Mouse (Mus musculus): ENCODE data around the gene Zfp385c. TPM values are rescaled to one million over a fixed set of nuclear protein-coding genes. Genes with fewer than 3 reads are reported as not detected.
"Not testable (repeated sequence)": the region's sequence is repeated elsewhere in the genome, so short reads cannot be mapped to it uniquely, and the experiment has no call there.

Zfp385c gene
- polyA plus RNA-seq, 1 experiment from 2014 or later, result 0.31 TPM

DNA sequence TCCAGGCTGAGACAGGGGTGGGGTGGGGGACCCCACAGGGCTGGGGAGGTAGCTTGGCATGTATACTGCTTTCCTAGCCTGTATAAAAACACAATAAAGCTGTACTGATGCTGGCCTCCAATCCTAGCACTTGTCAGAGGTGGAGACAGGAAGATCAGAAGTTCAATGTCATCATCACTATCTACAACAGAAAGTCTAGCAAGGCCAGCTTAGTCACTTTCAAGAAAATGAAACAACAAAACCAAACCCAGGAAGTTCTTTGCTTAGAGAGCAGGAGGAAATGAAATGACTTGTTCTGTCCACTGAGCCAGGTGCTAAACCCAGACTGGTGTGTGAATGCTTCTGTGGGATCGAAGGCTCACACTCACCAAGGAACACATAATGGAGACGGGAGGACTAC is 103.8 kb downstream of the Zfp385c start:
- ATAC-seq, result no peak
- Histone ChIP-seq H3K27me3 (replicated peaks; ENCODE audit: control insufficient read depth, insufficient read depth, low read length) (no peaks in the 10 kb centered on the region), H3K4me3 (ENCODE audit: low read length) (no peak overlapping the region), H3K36me3 (ENCODE audit: control insufficient read depth, insufficient read depth, low read length) (peaks cover 35% of the 10 kb centered on the region), H3K4me2 (ENCODE audit: low read depth, low read length) (no peak overlapping the region), H3K9me3 (ENCODE audit: control insufficient read depth, low read length) (no peaks in the 10 kb centered on the region), H3K9ac (ENCODE audit: low read depth, low read length) (no peak overlapping the region), H3K4me1 (ENCODE audit: control insufficient read depth, insufficient read depth, low read length) (no peaks in the 10 kb centered on the region), H3K27ac (ENCODE audit: low read length) (no peak overlapping the region)
- 100% methylated on average over 2 of the region's 2 CpGs for WGBS

DNA sequence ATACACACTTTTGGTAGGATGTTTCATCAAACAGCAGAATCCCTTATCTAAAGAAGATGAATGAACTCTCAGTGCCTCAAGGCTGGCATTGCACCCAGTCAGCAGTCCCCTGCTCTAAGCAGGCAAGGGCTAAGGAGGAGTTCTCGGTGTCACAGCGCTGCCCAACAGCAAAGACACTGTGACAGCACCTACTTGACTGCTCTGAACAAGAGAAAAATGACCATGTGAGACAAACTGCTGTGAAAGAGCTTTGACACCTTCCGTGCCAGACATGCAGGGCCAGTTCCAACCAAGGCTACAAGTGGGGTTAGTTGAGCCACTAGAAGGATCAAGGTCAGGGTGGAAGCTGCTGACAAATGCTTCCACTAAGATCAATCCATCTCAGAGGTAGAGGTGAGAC is 107.1 kb downstream of the Zfp385c start:
- no peak overlapping the region for H3K4me2 ChIP-seq (ENCODE audit: low read depth, low read length)
- H3K9ac ChIP-seq (ENCODE audit: low read depth, low read length), result no peak overlapping the region
- H3K27ac ChIP-seq (ENCODE audit: low read length), result no peak overlapping the region
- no peaks in the 10 kb centered on the region for H3K9me3 ChIP-seq (ENCODE audit: control insufficient read depth, low read length)
- 94% methylated on average over 3 of the region's 3 CpGs for WGBS
- H3K4me3 ChIP-seq (ENCODE audit: low read length), result no peak overlapping the region
- H3K4me1 ChIP-seq (ENCODE audit: control insufficient read depth, insufficient read depth, low read length), result no peaks in the 10 kb centered on the region
- ATAC-seq, result no peak
- H3K36me3 ChIP-seq (ENCODE audit: control insufficient read depth, insufficient read depth, low read length), result peaks cover 28% of the 10 kb centered on the region
- H3K27me3 ChIP-seq (replicated peaks; ENCODE audit: control insufficient read depth, insufficient read depth, low read length), result no peaks in the 10 kb centered on the region

DNA sequence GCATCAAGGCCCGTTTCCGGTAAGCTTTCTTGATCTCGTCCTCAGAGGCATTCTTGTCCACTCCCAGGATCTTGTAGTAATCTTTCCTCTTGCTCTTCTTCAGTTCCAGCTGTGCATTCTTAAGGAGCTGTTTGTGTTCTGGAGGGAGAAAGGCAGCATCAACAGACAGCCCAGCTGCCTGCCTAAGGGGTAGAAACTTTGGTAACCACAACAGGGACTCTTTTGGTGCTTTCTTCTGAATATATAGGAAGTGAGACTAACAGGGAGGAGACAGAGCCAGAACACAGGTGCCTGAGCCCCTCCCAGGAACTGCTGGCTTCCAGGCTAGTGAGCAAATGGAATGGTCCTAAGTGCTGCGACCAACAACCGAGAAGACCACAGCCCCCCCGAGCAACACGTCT is 107.7 kb downstream of the Zfp385c start:
- Histone ChIP-seq H3K4me3 (ENCODE audit: low read length) (no peak overlapping the region), H3K9ac (ENCODE audit: low read depth, low read length) (no peak overlapping the region), H3K36me3 (ENCODE audit: control insufficient read depth, insufficient read depth, low read length) (peaks cover 23% of the 10 kb centered on the region), H3K9me3 (ENCODE audit: control insufficient read depth, low read length) (no peaks in the 10 kb centered on the region), H3K27ac (ENCODE audit: low read length) (no peak overlapping the region), H3K4me2 (ENCODE audit: low read depth, low read length) (no peak overlapping the region), H3K27me3 (replicated peaks; ENCODE audit: control insufficient read depth, insufficient read depth, low read length) (no peaks in the 10 kb centered on the region), H3K4me1 (ENCODE audit: control insufficient read depth, insufficient read depth, low read length) (no peaks in the 10 kb centered on the region)
- no peak for ATAC-seq
- WGBS, result 89% methylated on average over 7 of the region's 7 CpGs

DNA sequence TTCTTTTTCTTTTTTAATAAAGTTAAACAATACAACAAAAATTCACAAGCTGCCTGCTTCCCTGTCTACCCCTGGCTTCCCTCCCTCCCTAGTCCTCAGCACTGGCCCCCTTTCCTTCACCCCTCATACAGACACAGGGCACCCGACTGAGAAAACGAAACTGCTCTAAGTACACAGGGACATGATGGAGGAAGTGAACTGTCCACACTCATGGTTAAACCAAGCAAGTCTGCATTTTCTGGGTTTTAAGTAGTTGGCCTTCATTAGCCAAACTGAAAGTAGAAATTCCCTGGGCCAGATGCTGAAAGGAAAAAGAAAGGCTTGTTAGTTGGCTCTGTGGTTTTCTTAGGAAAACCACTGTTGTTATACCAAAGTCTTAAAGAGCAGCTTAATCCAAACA is 109.4 kb downstream of the Zfp385c start:
- no peak overlapping the region for H3K9ac ChIP-seq (ENCODE audit: low read depth, low read length)
- no peak for ATAC-seq
- H3K9me3 ChIP-seq (ENCODE audit: control insufficient read depth, low read length), result no peaks in the 10 kb centered on the region
- no peak overlapping the region for H3K4me3 ChIP-seq (ENCODE audit: low read length)
- no peaks in the 10 kb centered on the region for H3K4me1 ChIP-seq (ENCODE audit: control insufficient read depth, insufficient read depth, low read length)
- H3K4me2 ChIP-seq (ENCODE audit: low read depth, low read length), result no peak overlapping the region
- WGBS, result 91% methylated on average over 2 of the region's 2 CpGs
- H3K27ac ChIP-seq (ENCODE audit: low read length), result no peak overlapping the region
- H3K27me3 ChIP-seq (replicated peaks; ENCODE audit: control insufficient read depth, insufficient read depth, low read length), result no peaks in the 10 kb centered on the region
- H3K36me3 ChIP-seq (ENCODE audit: control insufficient read depth, insufficient read depth, low read length), result peaks cover 16% of the 10 kb centered on the region

DNA sequence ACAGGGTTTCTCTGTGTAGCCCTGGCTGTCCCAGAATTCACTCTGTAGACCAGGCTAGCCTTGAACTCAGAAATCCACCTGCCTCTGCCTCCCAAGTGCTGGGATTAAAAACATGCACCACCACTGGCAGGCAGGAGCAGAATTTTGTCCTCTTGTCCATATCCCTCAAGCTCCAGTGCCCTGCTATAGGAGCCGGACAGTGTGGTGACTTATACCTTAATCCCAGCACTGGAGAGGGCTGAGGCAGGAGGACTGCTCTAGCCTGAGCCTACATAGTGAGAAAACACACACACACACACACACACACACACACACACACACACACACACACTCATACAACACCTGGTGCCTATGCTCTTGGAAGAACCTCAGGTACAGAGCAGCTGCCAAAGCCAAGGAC is 109.8 kb downstream of the Zfp385c start:
- not testable (repeated sequence) for H3K4me3 ChIP-seq (ENCODE audit: low read length); H3K27ac ChIP-seq (ENCODE audit: low read length); H3K9ac ChIP-seq (ENCODE audit: low read depth, low read length); H3K27me3 ChIP-seq (replicated peaks; ENCODE audit: control insufficient read depth, insufficient read depth, low read length); H3K4me2 ChIP-seq (ENCODE audit: low read depth, low read length); H3K9me3 ChIP-seq (ENCODE audit: control insufficient read depth, low read length); ATAC-seq; H3K4me1 ChIP-seq (ENCODE audit: control insufficient read depth, insufficient read depth, low read length)
- peaks cover 16% of the 10 kb centered on the region for H3K36me3 ChIP-seq (ENCODE audit: control insufficient read depth, insufficient read depth, low read length)
- WGBS, result 86% methylated on average over 1 of the region's 1 CpGs

DNA sequence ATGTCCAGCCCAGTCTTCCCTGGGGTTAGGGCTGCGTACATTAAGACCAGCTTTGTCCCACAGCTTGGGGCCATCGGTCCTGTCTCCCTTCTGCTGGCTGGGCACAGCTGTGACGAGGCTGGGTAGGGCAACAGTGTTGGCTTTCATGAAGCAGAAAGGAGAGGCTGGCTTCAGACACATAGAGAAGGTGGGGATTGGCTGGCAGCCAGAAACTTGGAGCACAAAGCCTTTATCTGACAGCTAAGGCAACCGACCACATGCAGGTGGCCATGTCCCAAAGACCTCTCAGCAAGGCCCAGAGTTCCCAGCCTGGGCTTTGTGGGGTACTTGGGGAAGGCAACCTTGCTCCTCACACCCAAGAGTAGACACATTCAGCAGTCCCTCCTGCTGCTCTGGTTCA is 110.5 kb downstream of the Zfp385c start:
- Histone ChIP-seq H3K9me3 (ENCODE audit: control insufficient read depth, low read length) (no peaks in the 10 kb centered on the region), H3K36me3 (ENCODE audit: control insufficient read depth, insufficient read depth, low read length) (peaks cover 16% of the 10 kb centered on the region; the same call in 1 of the 2 replicates), H3K4me2 (ENCODE audit: low read depth, low read length) (no peak overlapping the region), H3K4me1 (ENCODE audit: control insufficient read depth, insufficient read depth, low read length) (no peaks in the 10 kb centered on the region), H3K9ac (ENCODE audit: low read depth, low read length) (no peak overlapping the region), H3K27me3 (replicated peaks; ENCODE audit: control insufficient read depth, insufficient read depth, low read length) (no peaks in the 10 kb centered on the region), H3K27ac (ENCODE audit: low read length) (no peak overlapping the region), H3K4me3 (ENCODE audit: low read length) (no peak overlapping the region)
- ATAC-seq, result peak; percentile 41; the same call in 1 of the 2 replicates
- WGBS, result 78% methylated on average over 4 of the region's 4 CpGs

DNA sequence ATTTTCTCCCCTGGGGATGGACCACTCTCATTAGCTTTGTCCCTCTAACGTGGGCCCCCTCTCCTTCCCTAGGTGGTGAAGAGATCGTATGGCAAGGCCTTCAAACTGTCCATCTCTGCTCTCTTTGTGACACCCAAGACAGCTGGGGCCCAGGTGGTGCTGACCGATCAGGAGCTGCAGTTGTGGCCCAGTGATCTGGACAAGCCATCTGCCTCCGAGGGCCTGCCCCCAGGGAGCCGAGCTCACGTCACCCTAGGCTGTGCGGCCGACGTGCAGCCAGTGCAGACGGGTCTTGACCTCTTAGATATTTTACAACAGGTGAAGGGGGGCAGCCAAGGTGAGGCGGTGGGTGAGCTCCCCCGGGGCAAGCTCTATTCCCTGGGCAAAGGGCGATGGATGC is 112.0 kb downstream of the Zfp385c start:
- peaks cover 12% of the 10 kb centered on the region; the same call in 1 of the 2 replicates for H3K36me3 ChIP-seq (ENCODE audit: control insufficient read depth, insufficient read depth, low read length)
- no peaks in the 10 kb centered on the region for H3K27me3 ChIP-seq (replicated peaks; ENCODE audit: control insufficient read depth, insufficient read depth, low read length)
- H3K4me2 ChIP-seq (ENCODE audit: low read depth, low read length), result no peak overlapping the region
- H3K4me3 ChIP-seq (ENCODE audit: low read length), result no peak overlapping the region
- H3K9me3 ChIP-seq (ENCODE audit: control insufficient read depth, low read length), result no peaks in the 10 kb centered on the region
- ATAC-seq, result no peak
- no peak overlapping the region for H3K27ac ChIP-seq (ENCODE audit: low read length)
- H3K4me1 ChIP-seq (ENCODE audit: control insufficient read depth, insufficient read depth, low read length), result no peaks in the 10 kb centered on the region
- no peak overlapping the region for H3K9ac ChIP-seq (ENCODE audit: low read depth, low read length)
- WGBS, result 84% methylated on average over 13 of the region's 13 CpGs

DNA sequence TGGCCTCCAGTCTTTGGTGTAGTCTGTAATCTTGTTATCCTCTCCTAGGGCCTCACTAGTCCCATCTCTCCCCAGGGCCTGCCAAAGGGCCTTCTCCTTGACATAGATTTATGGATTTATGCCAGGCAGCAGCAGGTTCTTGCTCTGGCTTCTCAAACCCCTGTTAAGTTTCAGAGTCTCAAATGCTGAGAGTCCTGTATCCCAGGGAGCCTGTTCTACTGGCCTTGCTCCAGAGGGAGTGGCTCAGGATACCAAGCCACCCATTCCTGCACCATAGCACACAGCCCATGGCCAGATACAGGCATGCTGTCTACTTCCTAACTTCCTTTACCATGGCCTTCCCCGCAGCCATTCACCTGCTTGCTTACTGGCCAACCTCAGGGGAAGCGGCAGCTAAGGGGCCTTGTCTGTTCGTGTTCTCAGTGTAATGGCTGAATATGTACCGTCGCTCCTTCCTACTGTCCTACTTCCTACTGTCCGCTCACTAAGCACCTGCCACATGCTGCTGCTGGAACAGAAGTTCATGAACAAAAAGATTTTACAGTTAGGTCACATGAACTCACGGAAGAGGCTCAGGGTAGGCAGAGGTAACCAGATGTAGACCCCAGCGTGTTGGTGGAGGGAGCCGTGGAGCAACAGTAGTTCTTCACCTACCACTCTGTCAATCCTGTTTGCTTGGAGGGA is 113.0 kb downstream of the Zfp385c start:
- Histone ChIP-seq H3K36me3 (ENCODE audit: control insufficient read depth, insufficient read depth, low read length) (peaks cover 7% of the 10 kb centered on the region; the same call in 1 of the 2 replicates), H3K9me3 (ENCODE audit: control insufficient read depth, low read length) (no peaks in the 10 kb centered on the region), H3K27ac (ENCODE audit: low read length) (no peak overlapping the region), H3K27me3 (replicated peaks; ENCODE audit: control insufficient read depth, insufficient read depth, low read length) (no peaks in the 10 kb centered on the region), H3K9ac (ENCODE audit: low read depth, low read length) (no peak overlapping the region), H3K4me2 (ENCODE audit: low read depth, low read length) (no peak overlapping the region), H3K4me3 (ENCODE audit: low read length) (no peak overlapping the region), H3K4me1 (ENCODE audit: control insufficient read depth, insufficient read depth, low read length) (0 out of 2 replicates have a peak, but pooled peaks cover 2% of the 10 kb centered on the region)
- WGBS, result 91% methylated on average over 9 of the region's 9 CpGs
- no peak for ATAC-seq

DNA sequence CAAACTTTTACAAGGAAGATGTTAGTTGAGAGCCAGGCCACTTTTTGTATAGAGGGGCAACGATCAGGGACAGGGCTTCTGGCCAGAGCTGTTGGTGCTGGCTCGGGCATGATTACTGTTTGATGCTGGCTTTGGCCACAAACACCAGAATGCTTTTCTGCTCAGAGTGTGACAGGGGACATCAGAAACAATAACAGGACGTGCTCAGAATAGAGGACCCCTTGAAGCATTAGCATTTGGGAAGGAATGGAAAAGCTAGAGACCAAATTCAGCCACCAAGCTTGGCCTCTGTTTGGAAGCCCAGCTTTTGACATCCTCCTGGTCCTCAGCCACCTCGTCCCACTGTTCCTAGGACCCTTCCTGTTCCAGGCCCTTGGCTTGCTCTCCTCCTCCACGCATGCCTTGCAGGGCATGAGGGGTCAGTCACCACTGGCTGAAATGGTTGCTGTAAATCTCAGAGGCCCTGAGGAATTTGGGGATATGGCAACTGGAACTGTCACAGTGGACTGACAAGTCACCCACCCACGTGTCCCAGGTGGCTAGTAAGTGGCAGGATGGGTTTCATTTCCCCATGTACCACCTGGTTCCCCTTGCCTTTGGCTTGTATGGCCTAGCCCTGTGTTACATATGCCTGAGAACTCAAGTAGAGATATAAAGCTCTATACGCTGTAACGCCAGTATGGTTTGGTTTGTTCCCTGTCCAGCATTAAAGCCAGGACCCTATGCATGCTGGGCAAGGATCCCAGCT is 114.2 kb downstream of the Zfp385c start:
- Histone ChIP-seq H3K36me3 (ENCODE audit: control insufficient read depth, insufficient read depth, low read length) (peaks cover 3% of the 10 kb centered on the region; the same call in 1 of the 2 replicates), H3K4me1 (ENCODE audit: control insufficient read depth, insufficient read depth, low read length) (0 out of 2 replicates have a peak, but pooled peaks cover 2% of the 10 kb centered on the region), H3K9ac (ENCODE audit: low read depth, low read length) (0 out of 2 replicates have a peak overlapping the region, but pooled peaks have one; percentile 12), H3K4me2 (ENCODE audit: low read depth, low read length) (no peak overlapping the region), H3K4me3 (ENCODE audit: low read length) (no peak overlapping the region), H3K27me3 (replicated peaks; ENCODE audit: control insufficient read depth, insufficient read depth, low read length) (no peaks in the 10 kb centered on the region), H3K9me3 (ENCODE audit: control insufficient read depth, low read length) (no peaks in the 10 kb centered on the region), H3K27ac (ENCODE audit: low read length) (no peak overlapping the region)
- ATAC-seq, result no peak
- WGBS, result 77% methylated on average over 8 of the region's 8 CpGs
